Mouse (Mus musculus) lung, adult 18-20 months (tissue): ENCODE results near the gene Cltrn.
A peak's percentile ranks its signal among the peaks of the same experiment; 100 is the strongest.

Experiments
- DNase-seq, 2 experiments: peaks; one replicate each; pipeline ENCODE4 v3.0.0; 2022; ENCODE audit warnings: mixed read lengths in 2 of 2

Cltrn gene

DNA sequence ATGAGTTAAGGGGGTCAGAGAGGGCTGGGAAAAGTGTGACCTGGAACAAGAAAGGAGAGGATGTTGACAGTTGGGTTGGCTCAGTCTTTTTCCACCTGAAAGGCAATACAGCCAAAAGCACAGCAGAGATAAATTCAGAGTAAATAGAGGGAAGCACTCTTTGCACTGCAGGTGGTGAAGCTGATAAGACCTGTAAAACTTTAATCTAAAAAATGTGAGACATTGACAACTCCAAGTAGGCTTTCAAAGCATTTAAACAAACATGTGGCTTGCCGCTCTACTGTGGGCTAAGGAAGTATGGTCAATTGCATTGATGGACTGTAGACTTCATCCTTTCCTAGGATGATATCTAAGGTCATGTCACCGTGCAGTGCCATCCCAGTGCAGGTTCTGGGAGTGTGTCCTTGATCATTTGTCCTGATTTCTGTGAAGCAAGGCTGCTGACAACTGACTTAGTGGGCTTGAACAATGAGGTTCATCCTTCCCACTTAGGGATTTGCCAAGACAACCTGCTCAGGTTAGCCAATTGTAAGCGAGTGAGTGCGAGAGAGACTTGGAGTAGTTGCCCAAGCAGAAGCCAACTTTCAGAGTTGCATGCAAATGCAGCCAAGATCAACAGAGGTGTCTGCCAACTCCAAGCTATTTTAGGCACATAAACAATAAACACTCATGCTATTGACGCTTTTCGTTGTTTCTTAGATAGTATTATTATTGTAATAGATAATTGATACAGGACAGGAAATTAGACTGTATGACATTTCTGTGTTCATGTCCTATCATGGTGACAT, 57.0 kb downstream of the Cltrn start:
- peak; percentile 4 to 18 for DNase-seq

- no peak for DNase-seq
These were observed 64.1 kb downstream of the Cltrn start for GRCm38 (mm10) chrX:164152703-164153102.

DNA sequence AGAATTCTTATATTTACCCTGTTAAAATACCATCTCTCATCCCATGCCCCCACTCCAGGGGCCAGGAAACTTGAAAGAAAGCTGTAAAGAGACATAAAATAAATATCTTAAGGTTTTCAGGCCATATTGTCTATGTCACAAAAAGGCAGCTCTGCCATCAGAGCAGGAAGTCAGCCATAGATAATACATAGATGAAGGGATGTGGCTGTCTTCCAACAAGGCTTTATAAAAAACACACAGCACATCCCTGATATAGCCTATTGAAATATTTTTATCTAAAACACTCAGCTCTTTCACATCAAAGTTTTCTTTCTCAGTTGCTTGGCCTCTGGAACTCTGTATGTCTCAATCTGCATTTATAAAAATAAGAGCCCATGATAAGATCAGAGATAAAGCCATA, 65.0 kb downstream of the Cltrn start:
- no peak for DNase-seq

GRCm38 (mm10) chrX:164154594-164154993, 66.0 kb downstream of the Cltrn start:
- no peak for DNase-seq

DNA sequence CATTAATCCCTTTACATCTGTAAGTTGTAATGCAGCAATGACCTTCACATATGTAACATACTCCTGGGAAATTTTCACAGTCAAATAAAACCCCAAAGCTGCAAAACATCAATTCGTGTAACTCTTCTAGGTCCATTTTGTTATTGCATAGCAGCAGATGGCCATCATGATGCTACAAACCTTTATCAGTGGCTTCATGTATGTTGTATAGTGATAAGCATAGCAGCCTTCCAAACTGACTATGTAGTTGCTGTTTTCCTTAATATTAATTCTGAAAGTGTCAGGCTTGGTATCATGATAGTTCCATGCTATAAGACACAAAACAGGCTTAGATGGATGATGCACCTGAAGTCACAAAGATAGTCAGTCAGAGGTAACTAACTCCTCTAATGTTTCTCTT, 76.1 kb downstream of the Cltrn start:
- no peak for DNase-seq
